Mouse (Mus musculus) intestine, embryonic 16.5 days (tissue): Measurements from ENCODE around the gene Mad2l2. TPM values are rescaled to one million over a fixed set of nuclear protein-coding genes. Genes with fewer than 3 reads are reported as not detected.

Experiments used
- ATAC-seq: fragments of 200-750 bp; cut with Nextera tagmentation; 2 replicates; pipeline ENCODE4 v1.8.0; 2017; ENCODE audit warnings: moderate TSS enrichment, moderate library complexity
- H3K27ac ChIP-seq: fragments of 300-500 bp; sonication (generic); 2 replicates; pipeline ENCODE4 v1.5.1; 2014; ENCODE audit warnings: mild to moderate bottlenecking, low read length
- H3K27me3 ChIP-seq: fragments of 300-500 bp; sonication (generic); replicated peaks from 2 replicates; pipeline ENCODE4 v1.6.1; 2014; ENCODE audit warnings: low read length, control low read depth, mixed read lengths; ENCODE audit not compliant: control insufficient read depth, insufficient read depth
- H3K36me3 ChIP-seq: fragments of 300-500 bp; sonication (generic); 2 replicates; pipeline ENCODE4 v1.6.1; 2014; ENCODE audit warnings: low read length, control low read depth; ENCODE audit not compliant: control insufficient read depth, insufficient read depth
- H3K4me1 ChIP-seq: fragments of 300-500 bp; sonication (generic); 2 replicates; pipeline ENCODE4 v1.6.1; 2014; ENCODE audit warnings: low read length, control low read depth, mixed read lengths; ENCODE audit not compliant: control insufficient read depth, insufficient read depth
- H3K4me2 ChIP-seq: fragments of 300-500 bp; sonication (generic); 2 replicates; pipeline ENCODE4 v1.6.1; 2014; ENCODE audit warnings: low read depth, low read length, control low read depth
- H3K4me3 ChIP-seq: fragments of 300-500 bp; sonication (generic); 2 replicates; pipeline ENCODE4 v1.5.1; 2014; ENCODE audit warnings: mild to moderate bottlenecking, low read length
- H3K9ac ChIP-seq: fragments of 300-500 bp; sonication (generic); 2 replicates; pipeline ENCODE4 v1.6.1; 2014; ENCODE audit warnings: low read depth, low read length
- H3K9me3 ChIP-seq: fragments of 300-500 bp; sonication (generic); 2 replicates; pipeline ENCODE4 v1.6.1; 2016; ENCODE audit warnings: low read length, control low read depth; ENCODE audit not compliant: control insufficient read depth
- WGBS: fragments of 180-500 bp; shearing (Covaris S2); extraction: QIAGEN DNeasy Blood & Tissue Kit; methylation state at CpG from one replicate; pipeline ENCODE4 v1.1.7; 2014; 5-methylcytosine and 5-hydroxymethylcytosine counted together
- polyA plus RNA-seq: library from polyadenylated mRNA; unstranded; fragments of >200 nt; fragmentation: Nextera tagmentation; extraction: Ambion mirVana; gene quantifications from 2 replicates; pipeline ENCODE4 v1.2.1, GENCODE M21; 2015

Mad2l2 gene
- polyA plus RNA-seq, 1 experiment from 2014 or later, result 30.1 TPM

DNA sequence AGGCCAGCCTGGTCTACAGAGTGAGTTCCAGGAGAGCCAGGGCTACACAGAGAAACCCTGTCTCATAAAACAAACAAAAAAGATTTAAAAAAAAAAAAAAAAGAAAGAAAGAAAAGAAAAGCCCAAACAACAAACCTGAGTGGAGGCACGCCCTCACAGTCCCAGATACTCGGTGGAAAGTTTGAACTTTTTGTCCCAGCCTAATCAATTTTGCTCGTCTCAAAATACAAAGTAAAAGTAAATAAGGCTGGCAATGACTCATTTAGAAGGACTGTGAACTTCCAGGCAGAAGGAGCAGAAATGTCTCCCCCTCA, 20.7 kb downstream of the Mad2l2 start:
- H3K4me1 ChIP-seq, result peaks cover 4% of the 10 kb centered on the region; the same call in 1 of the 2 replicates
- ATAC-seq, result no peak
- H3K36me3 ChIP-seq, result peaks cover 3% of the 10 kb centered on the region; the same call in 1 of the 2 replicates
- H3K27me3 ChIP-seq, result no peaks in the 10 kb centered on the region
- peak overlapping the region; percentile 95 for H3K4me2 ChIP-seq
- peak overlapping the region; percentile 83 for H3K9ac ChIP-seq
- H3K4me3 ChIP-seq, result peak overlapping the region; percentile 75
- peak overlapping the region; percentile 85; the same call in 1 of the 2 replicates for H3K27ac ChIP-seq
- no peaks in the 10 kb centered on the region for H3K9me3 ChIP-seq
- 27% methylated on average over 3 of the region's 3 CpGs for WGBS

- peak within 1 kb of the TSS; percentile 95 for H3K4me2 ChIP-seq
- WGBS, result 1% methylated on average over 58 of the region's 67 CpGs
- H3K9me3 ChIP-seq, result no peaks in the 10 kb centered on the region
- H3K9ac ChIP-seq, result peak within 1 kb of the TSS; percentile 83
- peak; percentile 91 for ATAC-seq
- H3K36me3 ChIP-seq, result peaks cover 3% of the 10 kb centered on the region; the same call in 1 of the 2 replicates
- peak within 1 kb of the TSS; percentile 75 for H3K4me3 ChIP-seq
- H3K4me1 ChIP-seq, result peaks cover 4% of the 10 kb centered on the region; the same call in 1 of the 2 replicates
- peak within 1 kb of the TSS; percentile 85 for H3K27ac ChIP-seq
- no peaks in the 10 kb centered on the region for H3K27me3 ChIP-seq
These were observed 21.3 kb downstream of the Mad2l2 start, which contains the start of gene Fbxo6 for GRCm38 (mm10) chr4:148151267-148152168. TSS of gene Fbxo6 (minus strand) at chr4:148152140.

GRCm38 (mm10) chr4:148152547-148152946, 22.4 kb downstream of the Mad2l2 start:
- Histone ChIP-seq H3K4me1 (peaks cover 4% of the 10 kb centered on the region; the same call in 1 of the 2 replicates), H3K27ac (no peak overlapping the region), H3K36me3 (peaks cover 3% of the 10 kb centered on the region; the same call in 1 of the 2 replicates), H3K9ac (no peak overlapping the region), H3K27me3 (no peaks in the 10 kb centered on the region), H3K4me2 (no peak overlapping the region), H3K9me3 (no peaks in the 10 kb centered on the region), H3K4me3 (no peak overlapping the region)
- no peak for ATAC-seq
- 78% methylated on average over 5 of the region's 5 CpGs for WGBS

GRCm38 (mm10) chr4:148154006-148154405, 23.8 kb downstream of the Mad2l2 start:
- no peak for ATAC-seq
- H3K9me3 ChIP-seq, result no peaks in the 10 kb centered on the region
- H3K4me2 ChIP-seq, result no peak overlapping the region
- peaks cover 6% of the 10 kb centered on the region; the same call in 1 of the 2 replicates for H3K4me1 ChIP-seq
- H3K36me3 ChIP-seq, result peaks cover 3% of the 10 kb centered on the region; the same call in 1 of the 2 replicates
- H3K4me3 ChIP-seq, result no peak overlapping the region
- no peak overlapping the region for H3K27ac ChIP-seq
- WGBS, result 80% methylated on average over 4 of the region's 4 CpGs
- no peak overlapping the region for H3K9ac ChIP-seq
- H3K27me3 ChIP-seq, result 0 out of 2 replicates have a peak, but pooled peaks cover 4% of the 10 kb centered on the region

- ATAC-seq, result no peak
- no peaks in the 10 kb centered on the region for H3K9me3 ChIP-seq
- H3K36me3 ChIP-seq, result peaks cover 3% of the 10 kb centered on the region; the same call in 1 of the 2 replicates
- H3K4me3 ChIP-seq, result no peak overlapping the region
- peaks cover 8% of the 10 kb centered on the region; the same call in 1 of the 2 replicates for H3K4me1 ChIP-seq
- no peak overlapping the region for H3K4me2 ChIP-seq
- H3K9ac ChIP-seq, result no peak overlapping the region
- 0 out of 2 replicates have a peak, but pooled peaks cover 4% of the 10 kb centered on the region for H3K27me3 ChIP-seq
- no peak overlapping the region for H3K27ac ChIP-seq
- 62% methylated on average over 3 of the region's 3 CpGs for WGBS
These were observed 24.8 kb downstream of the Mad2l2 start for GRCm38 (mm10) chr4:148154982-148155381.

- Histone ChIP-seq H3K9me3 (no peaks in the 10 kb centered on the region), H3K27ac (no peak overlapping the region), H3K4me2 (peak overlapping the region; percentile 100), H3K4me3 (peak overlapping the region; percentile 65), H3K27me3 (peaks cover 38% of the 10 kb centered on the region), H3K4me1 (peaks cover 8% of the 10 kb centered on the region; the same call in 1 of the 2 replicates), H3K9ac (peak overlapping the region; percentile 77), H3K36me3 (peaks cover 3% of the 10 kb centered on the region; the same call in 1 of the 2 replicates)
- WGBS, result 38% methylated on average over 27 of the region's 27 CpGs
- ATAC-seq, result 0 out of 2 replicates have a peak, but pooled peaks have one; percentile 0
These were observed 28.5 kb downstream of the Mad2l2 start for GRCm38 (mm10) chr4:148158436-148159348.

DNA sequence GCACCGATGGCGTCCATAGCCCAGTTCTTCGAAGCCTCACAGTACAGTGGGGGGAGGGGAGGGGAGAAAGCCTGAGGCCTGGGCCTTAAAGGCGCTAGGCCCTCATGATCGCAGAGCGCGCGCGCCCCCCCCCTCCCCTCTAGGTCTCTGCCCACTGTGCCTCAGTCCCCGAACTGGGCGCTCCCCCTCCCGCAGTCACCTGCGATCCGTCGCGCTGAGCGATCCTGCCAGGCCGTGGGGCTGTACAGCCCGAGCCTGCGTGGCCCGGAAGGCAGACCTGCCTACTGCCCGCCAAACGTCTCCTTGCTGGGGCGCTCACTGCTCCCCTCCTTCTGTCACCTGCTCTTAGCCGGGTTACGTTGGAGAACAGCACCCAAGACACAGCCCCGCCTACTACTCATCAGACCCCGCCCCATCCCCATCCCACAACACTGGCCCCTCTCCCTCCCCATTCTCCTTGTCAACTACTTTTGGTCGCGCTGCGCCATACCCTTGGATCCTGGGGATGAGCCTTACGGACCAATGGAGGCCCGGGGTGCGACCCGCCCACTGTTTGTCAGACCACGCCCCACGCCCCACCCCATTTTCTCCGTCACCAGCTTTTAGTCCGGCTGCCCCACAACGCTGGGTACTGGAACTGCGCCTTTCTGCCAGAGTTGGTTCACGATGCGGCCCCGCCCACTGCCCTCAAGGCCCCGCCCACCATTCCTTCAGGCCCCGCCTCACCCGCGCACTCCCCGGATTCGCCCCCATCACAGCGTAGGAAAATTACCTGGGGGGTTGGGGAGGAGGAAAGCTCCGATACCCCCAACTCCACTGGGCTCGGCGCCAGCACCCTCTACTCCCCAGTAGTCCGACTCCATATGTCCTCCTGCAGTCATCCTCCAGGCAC, 29.6 kb downstream of the Mad2l2 start:
- Histone ChIP-seq H3K4me2 (peak overlapping the region; percentile 100), H3K36me3 (no peaks in the 10 kb centered on the region), H3K27me3 (peaks cover 48% of the 10 kb centered on the region), H3K27ac (no peak overlapping the region; the same call in 1 of the 2 replicates), H3K9ac (peak overlapping the region; percentile 77), H3K9me3 (no peaks in the 10 kb centered on the region), H3K4me1 (peaks cover 14% of the 10 kb centered on the region), H3K4me3 (peak overlapping the region; percentile 65)
- WGBS, result under 1% methylated on average over 55 of the region's 55 CpGs
- peak; percentile 90 for ATAC-seq
